Mouse (Mus musculus) urinary bladder, postnatal 4 days (tissue): Measurements from ENCODE around the gene Tagap1.
"Not testable (repeated sequence)": the region's sequence is repeated elsewhere in the genome, so short reads cannot be mapped to it uniquely, and the experiment has no call there.

Source experiments
- DNase-seq, 2 experiments: peaks; one replicate each; pipeline ENCODE4 v3.0.0; 2021 to 2022; ENCODE audit warnings: low spot score in 2 of 2

Tagap1 gene

GRCm38 (mm10) chr17:6962339-6962738 is 1.4 kb upstream of the Tagap1 start:
- not testable (repeated sequence) for DNase-seq

- not testable (repeated sequence) for DNase-seq
Measured at GRCm38 (mm10) chr17:6961181-6962000, 435 bp upstream of the Tagap1 start.

- DNase-seq: not testable (repeated sequence)
Measured at GRCm38 (mm10) chr17:6960349-6960748, 607 bp downstream of the Tagap1 start.

- not testable (repeated sequence) for DNase-seq
Measured at GRCm38 (mm10) chr17:6959543-6960259, 1.3 kb downstream of the Tagap1 start.

GRCm38 (mm10) chr17:6958881-6959280 is 2.1 kb downstream of the Tagap1 start:
- DNase-seq: not testable (repeated sequence)

- DNase-seq: not testable (repeated sequence)
Measured at GRCm38 (mm10) chr17:6948769-6949228, 12.2 kb downstream of the Tagap1 start.

- DNase-seq: peak; percentile 77 to 78
Measured at GRCm38 (mm10) chr17:6947984-6948768, 12.8 kb downstream of the Tagap1 start, which contains the start of gene Rsph3b. Gene Rsph3b (minus strand): TSS chr17:6948682.

GRCm38 (mm10) chr17:6947637-6947983 is 13.3 kb downstream of the Tagap1 start:
- DNase-seq: not testable (repeated sequence)

- not testable (repeated sequence) for DNase-seq
Measured at GRCm38 (mm10) chr17:6942560-6942959, 18.4 kb downstream of the Tagap1 start.

GRCm38 (mm10) chr17:6931625-6932024 is 29.3 kb downstream of the Tagap1 start:
- DNase-seq: not testable (repeated sequence)

- not testable (repeated sequence) for DNase-seq
Measured at GRCm38 (mm10) chr17:6920351-6920894, 40.5 kb downstream of the Tagap1 start.

GRCm38 (mm10) chr17:6919388-6919787 is 41.6 kb downstream of the Tagap1 start:
- not testable (repeated sequence) for DNase-seq

- DNase-seq: not testable (repeated sequence)
Measured at GRCm38 (mm10) chr17:6915282-6915681, 45.7 kb downstream of the Tagap1 start.

- not testable (repeated sequence) for DNase-seq
Measured at GRCm38 (mm10) chr17:6914066-6914465, 46.9 kb downstream of the Tagap1 start.
